Mouse (Mus musculus) right cerebral cortex, postnatal 25 days (tissue): ENCODE data around the gene Yju2.
A peak's percentile ranks its signal among the peaks of the same experiment; 100 is the strongest.

ENCODE experiments used
- DNase-seq: peaks from one replicate; pipeline ENCODE4 v3.0.0; 2022

Yju2 gene

DNA sequence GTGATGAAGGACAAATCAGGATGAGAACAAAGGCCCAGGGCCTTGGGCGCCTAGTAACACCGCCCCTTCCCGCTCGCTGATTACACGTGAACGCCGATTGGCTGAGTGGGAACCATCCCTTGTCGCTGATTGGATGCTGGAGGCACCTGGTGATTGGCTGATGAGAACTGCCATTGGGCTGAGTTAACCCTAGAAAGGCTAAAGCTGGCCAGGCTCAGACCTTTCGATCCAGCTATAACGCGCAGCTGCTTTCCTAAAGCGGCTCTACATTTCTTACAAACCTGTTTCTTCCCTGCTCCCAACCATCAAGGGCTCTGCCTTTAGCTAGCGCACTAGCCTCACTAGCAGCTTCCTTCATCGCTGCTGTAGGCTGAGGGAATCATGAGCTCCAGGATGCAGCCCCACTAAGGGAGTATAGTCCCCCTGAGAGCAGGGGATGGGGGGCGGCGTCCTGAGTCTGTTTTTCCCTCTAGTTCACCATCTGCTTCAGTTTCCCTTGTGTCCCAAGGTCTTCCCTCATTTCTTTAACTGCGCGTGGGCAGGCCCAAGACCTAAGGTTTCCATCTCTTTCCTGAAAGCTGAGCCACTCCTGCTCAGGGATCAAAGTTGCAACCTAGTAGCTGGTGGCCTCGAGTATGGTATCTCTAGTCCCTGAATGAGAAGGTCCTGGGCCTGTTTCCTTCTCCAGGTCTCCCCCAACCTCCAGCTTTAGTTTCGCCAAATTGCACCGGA is 49.6 kb downstream of the Yju2 start:
- peak; percentile 92 for DNase-seq

DNA sequence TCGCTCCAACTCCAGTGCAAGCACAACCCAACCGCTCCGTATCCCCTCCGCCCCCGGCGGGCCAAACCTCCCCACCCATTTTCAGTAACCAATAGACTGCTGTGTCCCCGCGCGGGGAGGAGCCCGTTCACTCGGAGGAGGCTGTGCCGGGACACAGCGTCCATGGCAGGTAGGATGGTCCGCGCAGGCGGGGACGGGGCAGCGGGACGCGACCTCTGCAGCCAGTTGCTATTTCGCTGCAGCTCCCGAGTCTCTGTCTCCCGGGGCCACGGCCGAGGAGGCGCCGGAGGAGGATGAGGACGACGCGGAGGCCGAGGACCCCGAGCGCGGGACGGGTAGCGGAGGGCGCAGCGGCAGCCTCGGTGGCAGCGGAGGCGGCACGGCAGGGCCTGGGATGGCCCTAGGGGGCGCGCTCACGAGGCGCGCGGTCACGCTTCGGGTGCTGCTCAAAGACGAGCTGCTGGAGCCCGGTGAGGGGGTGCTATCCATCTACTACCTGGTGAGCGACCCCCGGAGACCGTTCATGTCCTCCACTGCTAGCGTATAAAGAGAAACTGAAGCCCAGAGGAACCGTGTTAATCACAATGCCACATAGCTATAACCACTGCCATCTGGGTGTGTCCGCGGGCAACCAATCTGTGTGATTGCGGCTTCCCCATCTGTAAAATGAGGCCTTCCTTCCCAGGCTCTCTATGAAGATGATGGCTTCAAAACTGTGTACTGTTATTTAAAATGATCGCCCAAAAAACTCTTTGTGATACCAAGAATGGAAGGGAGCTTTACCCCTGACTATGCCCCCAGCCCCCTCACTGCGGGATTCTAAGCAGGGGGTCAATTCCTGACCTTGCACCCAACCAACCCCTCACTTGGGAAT is 50.4 kb downstream of the Yju2 start:
- DNase-seq, result peak; percentile 92

DNA sequence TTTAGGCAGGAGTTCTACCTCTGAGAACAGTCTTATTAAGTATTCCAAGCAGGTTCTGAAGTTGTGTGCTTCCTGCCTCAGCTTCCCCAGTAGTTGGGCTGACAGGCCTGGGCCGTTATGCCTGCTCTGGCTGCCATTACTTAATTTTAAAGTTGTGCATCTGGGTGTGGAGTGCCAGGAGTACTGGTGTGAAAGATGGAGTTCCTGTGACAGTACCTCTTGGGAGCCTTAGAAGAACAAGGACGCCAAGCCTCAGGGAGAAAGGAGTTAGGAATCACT is 51.0 kb downstream of the Yju2 start:
- no peak for DNase-seq

DNA sequence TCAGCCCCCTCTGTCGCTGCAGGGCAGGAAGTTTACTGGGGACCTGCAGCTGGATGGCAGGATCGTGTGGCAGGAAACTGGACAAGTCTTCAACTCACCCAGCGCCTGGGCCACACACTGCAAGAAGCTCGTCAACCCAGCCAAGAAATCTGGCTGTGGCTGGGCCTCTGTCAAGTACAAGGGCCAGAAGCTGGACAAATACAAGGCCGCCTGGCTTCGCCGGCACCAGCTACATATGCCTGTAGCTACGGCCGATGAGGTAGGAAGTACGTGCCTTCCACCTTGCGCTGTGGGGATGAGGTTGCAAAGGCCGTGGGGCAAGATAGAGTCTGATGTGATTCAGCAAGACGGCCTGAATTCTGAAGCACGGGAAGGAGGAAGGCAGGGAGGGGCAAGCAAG is 51.4 kb downstream of the Yju2 start:
- no peak for DNase-seq

DNA sequence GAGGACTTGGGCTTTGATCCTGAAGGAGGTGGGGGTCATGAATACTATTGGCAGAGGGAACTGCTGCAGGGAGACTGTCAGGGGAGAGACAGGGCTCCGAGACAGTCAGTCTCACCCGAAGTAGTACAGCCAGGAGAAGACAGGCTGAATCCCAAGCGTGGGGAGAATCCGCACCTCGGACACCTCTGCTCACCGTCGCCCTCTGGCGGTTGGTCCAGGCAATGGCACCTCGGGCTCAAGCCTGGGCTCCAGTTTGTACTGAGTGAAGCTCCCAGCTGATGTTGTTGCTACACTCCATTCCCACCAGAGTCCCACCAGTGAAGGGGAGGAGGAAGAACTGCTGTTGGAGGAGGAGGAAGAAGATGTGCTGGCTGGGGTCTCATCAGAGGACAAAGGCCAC is 51.8 kb downstream of the Yju2 start:
- peak; percentile 75 for DNase-seq

DNA sequence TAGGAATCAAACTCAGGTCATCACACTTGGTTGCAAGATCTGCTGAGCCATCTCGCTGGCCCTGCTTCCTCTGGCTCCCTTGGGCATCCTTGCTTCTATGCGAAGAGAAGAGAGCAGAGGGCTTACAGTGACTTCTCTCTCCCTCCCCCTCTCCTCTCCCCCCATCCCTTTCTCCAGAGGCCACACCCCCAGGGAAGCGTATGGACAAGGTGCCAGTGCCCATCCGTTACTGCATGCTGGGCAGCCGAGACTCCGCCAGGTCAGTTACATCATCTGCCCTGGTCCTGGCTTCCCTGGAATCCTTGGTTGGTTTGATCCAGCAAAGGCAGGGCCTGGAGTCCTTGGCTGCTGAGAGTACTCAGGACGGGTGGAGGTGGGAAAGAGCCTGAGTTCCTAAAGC is 52.5 kb downstream of the Yju2 start:
- no peak for DNase-seq

DNA sequence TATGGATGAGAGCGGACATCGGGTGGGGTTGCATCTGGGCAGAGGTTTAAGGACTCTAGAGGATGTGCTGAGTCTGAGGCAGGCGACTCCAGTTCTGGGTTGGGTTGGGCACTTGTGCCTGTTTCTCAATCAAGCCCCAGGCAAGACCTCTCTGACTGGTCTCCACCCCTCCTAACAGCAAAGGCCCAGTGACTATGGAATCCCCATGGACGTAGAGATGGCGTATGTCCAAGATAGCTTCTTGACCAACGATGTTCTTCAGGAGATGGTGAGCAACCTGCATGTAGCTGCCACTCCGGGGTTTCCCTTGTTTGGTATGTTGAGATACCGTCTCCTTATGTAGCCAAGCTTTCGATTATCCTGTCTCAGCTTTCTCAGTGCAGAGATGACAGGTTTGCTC is 56.4 kb downstream of the Yju2 start:
- no peak for DNase-seq

DNA sequence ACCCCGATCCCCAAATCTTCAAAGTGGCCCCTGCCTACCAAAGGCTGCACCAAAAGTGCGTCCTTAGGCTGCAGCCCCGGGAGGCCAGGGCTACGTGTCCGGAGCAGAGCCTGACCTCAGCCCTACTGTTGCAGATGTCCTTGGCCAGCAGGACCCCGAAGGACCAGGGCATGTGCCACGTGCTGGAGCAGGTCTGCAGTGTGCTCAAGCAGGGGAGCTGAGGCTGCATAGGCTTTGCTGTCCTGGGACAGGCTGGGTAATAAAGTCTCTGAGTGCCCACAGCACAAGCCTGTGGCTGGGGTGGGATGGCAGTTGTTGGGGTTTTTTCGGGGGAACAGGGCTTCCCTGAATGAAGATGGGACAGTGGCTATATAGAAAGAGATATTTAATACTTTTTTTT is 57.5 kb downstream of the Yju2 start:
- no peak for DNase-seq

DNA sequence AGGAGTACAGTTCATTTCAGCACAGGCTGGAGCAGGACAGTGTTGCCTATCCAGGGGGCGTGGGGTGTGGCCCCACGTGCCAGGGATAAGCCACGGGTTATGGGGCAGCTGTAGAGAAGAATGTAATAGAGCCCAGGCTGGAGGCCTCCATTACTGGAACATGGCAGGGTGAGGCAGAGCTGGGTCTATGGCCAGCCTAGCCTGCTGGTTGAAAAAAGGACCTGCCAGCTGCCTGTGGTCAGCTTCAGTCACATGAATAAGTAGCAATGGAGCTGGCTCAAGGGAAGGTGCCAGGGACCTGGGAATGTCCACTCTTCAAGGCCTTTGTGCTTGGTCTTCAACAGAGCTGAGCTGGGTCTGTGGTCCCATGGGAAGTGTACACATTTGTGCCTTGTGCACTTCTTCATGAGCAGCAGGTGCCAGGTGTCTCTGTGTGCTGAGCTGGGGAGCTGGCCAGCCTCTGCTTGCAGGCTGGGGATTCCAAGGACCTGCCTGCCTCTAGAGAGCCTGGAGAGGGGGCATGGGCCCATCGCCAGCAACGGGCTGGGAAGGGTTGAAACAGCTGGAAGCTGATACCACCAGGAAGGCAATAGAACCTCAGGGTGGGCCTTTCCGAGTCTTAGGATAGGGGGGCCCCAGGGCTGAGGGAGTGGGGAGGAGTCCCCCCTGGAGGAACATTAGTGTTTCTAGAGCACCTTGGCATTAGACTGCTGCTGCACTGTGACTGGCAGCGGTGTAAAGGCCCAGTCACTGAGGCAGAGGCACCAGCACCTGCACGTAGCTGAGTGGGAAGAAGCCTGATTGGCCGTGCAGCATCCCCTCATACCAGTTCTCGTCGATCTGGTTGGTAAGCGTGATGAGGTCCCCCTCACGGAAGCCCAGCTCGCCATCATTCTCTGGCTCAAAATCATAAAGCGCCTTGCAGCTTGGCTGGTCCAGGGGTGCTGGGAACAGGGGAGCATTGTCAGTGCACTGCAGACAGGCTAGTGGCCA is 58.2 kb downstream of the Yju2 start:
- DNase-seq, result no peak

DNA sequence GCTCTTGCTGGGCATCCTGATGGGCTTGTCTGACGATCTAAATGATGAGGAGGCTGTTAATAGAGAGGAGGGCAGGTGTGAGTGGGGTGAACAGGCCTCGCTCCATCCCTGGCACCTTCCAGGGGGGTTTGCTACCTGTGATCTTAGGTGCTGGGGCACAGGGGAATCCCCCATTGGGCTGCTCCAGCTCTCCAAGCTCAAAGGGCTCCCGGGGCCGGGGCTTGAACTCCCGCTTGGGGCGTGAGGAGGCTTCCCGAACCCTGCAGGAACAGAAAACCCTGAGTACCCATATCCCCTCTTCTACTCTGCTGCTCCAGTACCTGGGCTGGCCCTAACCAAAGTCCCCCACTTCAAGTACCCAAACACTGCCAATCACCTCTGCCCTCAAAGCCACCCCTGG is 58.9 kb downstream of the Yju2 start:
- no peak for DNase-seq
